Mouse (Mus musculus) hindbrain, postnatal 0 days (tissue): ENCODE measurements at regions not wholly inside any gene's neighbourhood (a gene's known extent, or its start where the extent isn't known, plus 50 kb on each side); places are given as distances from the start of the nearest gene placed in this dataset.

Source experiments
- ATAC-seq: fragments of 200-750 bp; cut with Nextera tagmentation; 2 replicates; pipeline ENCODE4 v1.8.0; 2017; ENCODE audit warnings: mild to moderate bottlenecking, moderate TSS enrichment, moderate library complexity
- DNase-seq: peaks from one replicate; pipeline ENCODE4 v3.0.0-alpha.2; 2015; ENCODE audit warnings: low spot score
- H3K27ac ChIP-seq: fragments of 300-500 bp; sonication (generic); 2 replicates; pipeline ENCODE4 v1.5.1; 2014; ENCODE audit warnings: mild to moderate bottlenecking
- H3K27me3 ChIP-seq: fragments of 300-500 bp; sonication (generic); 2 replicates; pipeline ENCODE4 v1.6.1; 2014; ENCODE audit warnings: low read length, mixed read lengths; ENCODE audit not compliant: insufficient read depth
- H3K36me3 ChIP-seq: fragments of 300-500 bp; sonication (generic); 2 replicates; pipeline ENCODE4 v1.6.1; 2014; ENCODE audit warnings: low read length, mixed read lengths; ENCODE audit not compliant: insufficient read depth
- H3K4me1 ChIP-seq: fragments of 300-500 bp; sonication (generic); 2 replicates; pipeline ENCODE4 v1.6.1; 2014; ENCODE audit warnings: antibody characterized with exemption, low read length, mixed read lengths; ENCODE audit not compliant: insufficient read depth
- H3K4me2 ChIP-seq: fragments of 300-500 bp; sonication (generic); 2 replicates; pipeline ENCODE4 v1.6.1; 2014; ENCODE audit warnings: low read depth, mild to moderate bottlenecking, low read length, moderate library complexity, mixed read lengths
- H3K4me3 ChIP-seq: fragments of 300-500 bp; sonication (generic); 2 replicates; pipeline ENCODE4 v1.5.1; 2014; ENCODE audit warnings: low read length
- H3K9ac ChIP-seq: fragments of 300-500 bp; sonication (generic); replicated peaks from 2 replicates; pipeline ENCODE4 v1.6.1; 2014; ENCODE audit warnings: mild to moderate bottlenecking, low read length, moderate library complexity, mixed read lengths
- H3K9me3 ChIP-seq: fragments of 300-500 bp; sonication (generic); 2 replicates; pipeline ENCODE4 v1.6.1; 2016; ENCODE audit warnings: low read length, mixed read lengths
- CTCF ChIP-seq: IDR thresholded peaks from 2 replicates; pipeline ENCODE4 v1.5.1; 2016; ENCODE audit warnings: antibody characterized with exemption, control low read depth, low read depth
- WGBS: fragments of 180-500 bp; shearing (Covaris S2); extraction: QIAGEN DNeasy Blood & Tissue Kit; methylation state at CpG from one replicate; pipeline ENCODE4 v1.1.7; 2014; 5-methylcytosine and 5-hydroxymethylcytosine counted together

- ATAC-seq (no peak), DNase-seq (no peak)
- Histone ChIP-seq H3K27me3 (no peaks in the 10 kb centered on the region), H3K4me2 (no peak overlapping the region), H3K27ac (no peak overlapping the region), H3K36me3 (no peaks in the 10 kb centered on the region), H3K9ac (no peak overlapping the region), H3K4me3 (no peak overlapping the region), H3K9me3 (no peaks in the 10 kb centered on the region), H3K4me1 (no peaks in the 10 kb centered on the region)
- 78% methylated on average over 2 of the region's 2 CpGs for WGBS
- no peak for TF ChIP-seq CTCF
Observed at GRCm38 (mm10) chr12:79955501-79955900, 157.3 kb downstream of the Zfp36l1 start.

- Histone ChIP-seq H3K4me3 (no peak overlapping the region), H3K9ac (no peak overlapping the region), H3K4me1 (no peaks in the 10 kb centered on the region), H3K9me3 (no peaks in the 10 kb centered on the region), H3K36me3 (no peaks in the 10 kb centered on the region), H3K27ac (no peak overlapping the region), H3K27me3 (no peaks in the 10 kb centered on the region), H3K4me2 (no peak overlapping the region)
- no peak for TF ChIP-seq CTCF
- WGBS = 89% methylated on average over 7 of the region's 7 CpGs
- ATAC-seq = no peak
- no peak for DNase-seq
Observed at GRCm38 (mm10) chr12:79950579-79951112, 162.2 kb downstream of the Zfp36l1 start.

GRCm38 (mm10) chr12:79949101-79949824 lies 163.6 kb downstream of the Zfp36l1 start:
- ATAC-seq (0 out of 2 replicates have a peak, but pooled peaks have one; percentile 49), DNase-seq (peak; percentile 57)
- Histone ChIP-seq H3K36me3 (no peaks in the 10 kb centered on the region), H3K4me1 (peaks cover 4% of the 10 kb centered on the region; the same call in 1 of the 2 replicates), H3K9me3 (no peaks in the 10 kb centered on the region), H3K27ac (peak overlapping the region; percentile 26; the same call in 1 of the 2 replicates), H3K27me3 (no peaks in the 10 kb centered on the region), H3K4me3 (no peak overlapping the region), H3K4me2 (no peak overlapping the region), H3K9ac (no peak overlapping the region)
- TF ChIP-seq CTCF = no peak
- 28% methylated on average over 14 of the region's 14 CpGs for WGBS

- Histone ChIP-seq H3K27me3 (no peaks in the 10 kb centered on the region), H3K36me3 (no peaks in the 10 kb centered on the region), H3K4me3 (no peak overlapping the region), H3K4me1 (peaks cover 4% of the 10 kb centered on the region; the same call in 1 of the 2 replicates), H3K27ac (no peak overlapping the region), H3K9me3 (no peaks in the 10 kb centered on the region), H3K4me2 (no peak overlapping the region), H3K9ac (no peak overlapping the region)
- 89% methylated on average over 4 of the region's 4 CpGs for WGBS
- ATAC-seq (no peak), DNase-seq (no peak)
- TF ChIP-seq CTCF = no peak
Observed at GRCm38 (mm10) chr12:79947574-79947973, 165.2 kb downstream of the Zfp36l1 start.

- no peaks in the 10 kb centered on the region for H3K9me3 ChIP-seq
- no peak for ATAC-seq
- no peak overlapping the region for H3K9ac ChIP-seq
Observed at GRCm38 (mm10) chr12:79946777-79947176, 166.0 kb downstream of the Zfp36l1 start.

GRCm38 (mm10) chr12:79945899-79946298 lies 166.9 kb downstream of the Zfp36l1 start:
- ATAC-seq (no peak), DNase-seq (no peak)
- no peak overlapping the region for H3K4me2 ChIP-seq
- H3K9ac ChIP-seq = no peak overlapping the region
- no peaks in the 10 kb centered on the region for H3K36me3 ChIP-seq
- H3K27ac ChIP-seq = 0 out of 2 replicates have a peak overlapping the region, but pooled peaks have one; percentile 20
- H3K4me1 ChIP-seq = peaks cover 4% of the 10 kb centered on the region; the same call in 1 of the 2 replicates
- H3K4me3 ChIP-seq = no peak overlapping the region
- no peak for TF ChIP-seq CTCF
- 88% methylated on average over 4 of the region's 4 CpGs for WGBS
- H3K27me3 ChIP-seq = no peaks in the 10 kb centered on the region
- H3K9me3 ChIP-seq = no peaks in the 10 kb centered on the region

More at GRCm38 (mm10) chr12:79946777-79947176, 166.0 kb downstream of the Zfp36l1 start:
- 91% methylated on average over 10 of the region's 10 CpGs for WGBS
- TF ChIP-seq CTCF = no peak
- Histone ChIP-seq H3K4me2 (no peak overlapping the region), H3K36me3 (no peaks in the 10 kb centered on the region), H3K27me3 (no peaks in the 10 kb centered on the region), H3K27ac (no peak overlapping the region), H3K4me1 (peaks cover 4% of the 10 kb centered on the region; the same call in 1 of the 2 replicates), H3K4me3 (no peak overlapping the region)
- no peak for DNase-seq
